Mouse (Mus musculus): ENCODE results near the gene Smap2. TPM values are rescaled to one million over a fixed set of nuclear protein-coding genes. Genes with fewer than 3 reads are reported as not detected.

Smap2 gene
- total RNA-seq, 1 experiment = 8.3 TPM

DNA sequence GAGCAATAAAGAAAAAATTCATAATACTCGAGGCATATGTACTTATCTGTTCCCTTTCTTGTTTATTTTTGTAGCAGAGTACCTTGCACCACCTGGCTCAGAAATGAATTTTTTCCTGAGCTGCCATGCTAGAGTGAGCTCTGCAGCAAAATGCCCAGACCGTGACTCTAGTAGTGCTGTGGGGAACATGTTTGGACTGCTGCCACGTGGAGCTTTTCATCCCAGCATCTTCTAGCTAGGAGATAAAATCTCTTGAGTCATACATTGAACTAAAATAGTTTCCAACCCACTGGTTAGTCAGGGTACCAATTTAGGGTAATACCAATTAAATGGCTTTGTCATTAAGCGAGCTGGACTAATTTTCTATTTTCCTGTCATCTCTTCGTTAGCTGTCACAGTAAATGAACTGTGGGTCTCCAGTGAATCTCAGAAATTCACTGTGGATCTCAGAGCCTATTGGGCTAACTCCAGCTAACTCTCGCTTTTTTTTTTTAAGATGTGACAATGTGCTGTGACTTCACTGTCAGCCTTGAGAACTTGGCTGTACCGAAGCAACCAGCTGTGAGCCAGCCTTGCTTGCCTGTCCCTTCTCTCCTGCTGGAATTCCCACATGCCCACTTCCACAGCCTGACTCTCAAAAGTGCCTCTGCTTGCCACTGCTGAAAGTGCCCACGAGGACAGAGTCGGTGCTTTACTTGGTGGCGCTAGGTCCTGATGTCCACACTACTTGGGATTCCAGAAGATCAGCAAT lies 3.2 kb upstream of the Smap2 start:
- Histone ChIP-seq H3K27ac (ENCODE audit: insufficient read depth, low read depth, low read length, poor library complexity, severe bottlenecking) (no peak overlapping the region), H3K9ac (ENCODE audit: insufficient read depth, low read depth, low read length, poor library complexity, severe bottlenecking) (no peak overlapping the region), H3K9me3 (ENCODE audit: control insufficient read depth, insufficient read depth, low read depth, low read length) (no peaks in the 10 kb centered on the region), H3K4me3 (ENCODE audit: insufficient read depth in 1 of 2, low read depth in 1 of 2, low read length in 2 of 2, poor library complexity in 1 of 2, severe bottlenecking in 1 of 2) (no peak overlapping the region), H3K4me1 (ENCODE audit: control insufficient read depth in 2 of 2, insufficient read depth in 2 of 2, low read length in 2 of 2, poor library complexity in 1 of 2) (peaks cover 1 to 11% of the 10 kb centered on the region in 2 experiments; a peak in 2 of 4 replicates), H3K36me3 (ENCODE audit: control insufficient read depth, insufficient read depth, low read length, poor library complexity, severe bottlenecking) (no peaks in the 10 kb centered on the region)
- in situ Hi-C loops (cut with MboI; ENCODE audit: low sequenced_read_pairs in 2 of 2, unreplicated experiment in 2 of 2) = no loop called here
- TF ChIP-seq ZC3H11A (IDR thresholded peaks at IDR 0.05; ENCODE audit: borderline replicate concordance, low read depth, low read length) (no peak), MAFK (IDR thresholded peaks at IDR 0.05; ENCODE audit: insufficient read depth, low read depth, low read length) (no peak), CHD2 (IDR thresholded peaks at IDR 0.05; ENCODE audit: low read depth, low read length) (no peak), HCFC1 (IDR thresholded peaks at IDR 0.05; ENCODE audit: borderline replicate concordance, insufficient read depth, low read length) (no peak)
- DNase-seq (ENCODE audit: low read depth, low spot score) = no peak

DNA sequence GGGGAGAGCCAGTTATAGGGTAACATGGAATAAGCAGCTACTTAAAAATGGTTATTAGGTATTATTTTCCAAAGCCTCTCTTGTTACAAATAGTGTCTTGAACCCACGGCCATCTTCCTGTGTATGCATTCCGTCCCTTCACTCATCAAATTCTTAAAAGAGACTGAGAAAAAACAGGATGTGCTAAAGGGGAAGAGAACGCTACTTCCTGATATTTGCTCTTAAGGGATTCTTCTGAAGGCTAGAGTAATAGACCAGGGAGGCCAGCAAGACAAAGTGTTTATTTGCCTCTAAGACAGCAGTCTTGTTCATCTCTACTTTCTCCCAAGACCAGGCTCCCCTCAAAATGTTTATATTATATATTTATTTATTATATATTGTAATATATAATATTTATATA lies 1.2 kb upstream of the Smap2 start:
- no peak overlapping the region for H3K9ac ChIP-seq (ENCODE audit: insufficient read depth, low read depth, low read length, poor library complexity, severe bottlenecking)
- peaks cover 0 to 11% of the 10 kb centered on the region in 2 experiments; a peak in 2 of 4 replicates for H3K4me1 ChIP-seq (ENCODE audit: control insufficient read depth in 2 of 2, insufficient read depth in 2 of 2, low read length in 2 of 2, poor library complexity in 1 of 2)
- H3K9me3 ChIP-seq (ENCODE audit: control insufficient read depth, insufficient read depth, low read depth, low read length) = no peaks in the 10 kb centered on the region
- no peak overlapping the region for H3K27ac ChIP-seq (ENCODE audit: insufficient read depth, low read depth, low read length, poor library complexity, severe bottlenecking)
- no peak for TF ChIP-seq HCFC1 (IDR thresholded peaks at IDR 0.05; ENCODE audit: borderline replicate concordance, insufficient read depth, low read length)
- no peak for TF ChIP-seq ZNF384 (IDR thresholded peaks at IDR 0.05; ENCODE audit: low read depth, low read length)
- no peak for TF ChIP-seq CHD2 (IDR thresholded peaks at IDR 0.05; ENCODE audit: low read depth, low read length)
- TF ChIP-seq MAFK (IDR thresholded peaks at IDR 0.05; ENCODE audit: insufficient read depth, low read depth, low read length) = no peak
- no peak for TF ChIP-seq ZC3H11A (IDR thresholded peaks at IDR 0.05; ENCODE audit: borderline replicate concordance, low read depth, low read length)
- no peak for DNase-seq (ENCODE audit: low read depth, low spot score)
- in situ Hi-C loops (cut with MboI; ENCODE audit: low sequenced_read_pairs in 2 of 2, unreplicated experiment in 2 of 2) = no loop called here
- H3K36me3 ChIP-seq (ENCODE audit: control insufficient read depth, insufficient read depth, low read length, poor library complexity, severe bottlenecking) = no peaks in the 10 kb centered on the region
- H3K4me3 ChIP-seq (ENCODE audit: insufficient read depth in 1 of 2, low read depth in 1 of 2, low read length in 2 of 2, poor library complexity in 1 of 2, severe bottlenecking in 1 of 2) = no peak overlapping the region

DNA sequence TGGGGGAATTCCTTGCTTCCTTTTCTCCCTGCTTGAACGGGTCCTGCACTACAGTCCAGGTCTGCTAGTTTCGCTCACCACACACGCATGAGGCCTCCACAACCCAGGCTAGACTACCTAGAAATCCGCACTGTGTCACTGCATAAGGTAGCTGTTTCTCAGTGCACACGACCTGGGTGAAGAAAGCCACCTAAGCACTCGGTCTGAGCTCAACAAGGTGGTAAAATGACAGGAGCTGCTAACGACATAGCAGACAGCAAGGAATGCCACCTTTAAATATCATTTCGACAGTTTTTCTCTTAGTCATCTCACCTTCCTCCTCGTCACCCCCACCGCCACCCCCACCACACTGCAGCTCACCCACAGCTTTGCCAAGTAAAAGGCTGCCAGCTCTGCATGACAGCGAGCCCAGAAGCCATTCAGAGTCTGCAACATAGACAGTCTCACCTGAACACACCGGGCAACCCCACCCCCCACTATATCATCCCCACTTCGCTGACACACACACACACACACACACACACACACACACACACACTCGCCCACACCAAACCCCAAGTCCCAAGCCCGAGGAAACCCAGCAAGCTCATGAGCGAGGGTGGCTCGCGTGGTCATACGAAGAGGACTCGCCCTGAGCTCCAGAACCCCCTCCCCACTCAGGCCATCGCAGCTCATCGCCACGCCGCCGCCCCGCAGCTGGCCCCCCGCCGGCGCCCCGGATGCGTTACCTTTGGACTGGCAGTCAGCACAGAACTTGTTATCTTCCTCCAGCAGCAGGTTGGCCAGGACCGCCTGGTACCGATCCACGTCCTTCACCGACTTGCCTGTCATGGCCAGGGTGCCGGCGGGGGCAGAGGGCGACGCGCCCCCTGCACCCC lies 787 bp downstream of the Smap2 start:
- Histone ChIP-seq H3K9ac (ENCODE audit: insufficient read depth, low read depth, low read length, poor library complexity, severe bottlenecking) (peak overlapping the region; percentile 79), H3K36me3 (ENCODE audit: control insufficient read depth, insufficient read depth, low read length, poor library complexity, severe bottlenecking) (no peaks in the 10 kb centered on the region), H3K4me1 (ENCODE audit: control insufficient read depth in 2 of 2, insufficient read depth in 2 of 2, low read length in 2 of 2, poor library complexity in 1 of 2) (peaks cover 0 to 9% of the 10 kb centered on the region in 2 experiments; a peak in 1 of 4 replicates), H3K4me3 (ENCODE audit: insufficient read depth in 1 of 2, low read depth in 1 of 2, low read length in 2 of 2, poor library complexity in 1 of 2, severe bottlenecking in 1 of 2) (peak overlapping the region; percentile 87 to 90), H3K9me3 (ENCODE audit: control insufficient read depth, insufficient read depth, low read depth, low read length) (no peaks in the 10 kb centered on the region), H3K27ac (ENCODE audit: insufficient read depth, low read depth, low read length, poor library complexity, severe bottlenecking) (no peak overlapping the region)
- no peak for DNase-seq (ENCODE audit: low read depth, low spot score)
- in situ Hi-C loops (cut with MboI; ENCODE audit: low sequenced_read_pairs in 2 of 2, unreplicated experiment in 2 of 2) = no loop called here
- TF ChIP-seq ZNF384 (IDR thresholded peaks at IDR 0.05; ENCODE audit: low read depth, low read length) (no peak), MAFK (IDR thresholded peaks at IDR 0.05; ENCODE audit: insufficient read depth, low read depth, low read length) (no peak), HCFC1 (IDR thresholded peaks at IDR 0.05; ENCODE audit: borderline replicate concordance, insufficient read depth, low read length) (no peak), CHD2 (IDR thresholded peaks at IDR 0.05; ENCODE audit: low read depth, low read length) (no peak), ZC3H11A (IDR thresholded peaks at IDR 0.05; ENCODE audit: borderline replicate concordance, low read depth, low read length) (no peak)

DNA sequence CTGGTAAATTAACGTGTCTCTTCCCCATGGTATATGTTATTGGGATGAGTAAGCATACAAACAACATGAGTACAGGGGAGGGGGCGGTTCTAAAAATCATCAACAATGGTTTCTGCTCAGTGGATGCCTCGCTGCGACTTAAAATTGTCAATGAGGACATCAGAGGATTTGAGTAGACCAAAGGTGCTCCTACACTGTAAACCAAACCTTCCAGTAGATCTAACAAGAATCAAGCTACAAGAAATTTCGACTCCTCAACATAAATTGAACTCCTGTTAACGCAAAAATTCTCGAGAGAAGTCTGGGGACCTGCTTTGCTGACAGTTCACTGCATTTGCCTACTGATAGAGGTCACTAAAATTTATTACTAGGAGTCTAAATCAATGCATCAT lies 1.8 kb downstream of the Smap2 start:
- Histone ChIP-seq H3K27ac (ENCODE audit: insufficient read depth, low read depth, low read length, poor library complexity, severe bottlenecking) (no peak overlapping the region), H3K36me3 (ENCODE audit: control insufficient read depth, insufficient read depth, low read length, poor library complexity, severe bottlenecking) (no peaks in the 10 kb centered on the region), H3K9me3 (ENCODE audit: control insufficient read depth, insufficient read depth, low read depth, low read length) (no peaks in the 10 kb centered on the region), H3K9ac (ENCODE audit: insufficient read depth, low read depth, low read length, poor library complexity, severe bottlenecking) (no peak overlapping the region), H3K4me1 (ENCODE audit: control insufficient read depth in 2 of 2, insufficient read depth in 2 of 2, low read length in 2 of 2, poor library complexity in 1 of 2) (peaks cover 0 to 5% of the 10 kb centered on the region in 2 experiments; a peak in 1 of 4 replicates), H3K4me3 (ENCODE audit: insufficient read depth in 1 of 2, low read depth in 1 of 2, low read length in 2 of 2, poor library complexity in 1 of 2, severe bottlenecking in 1 of 2) (no peak overlapping the region)
- no peak for TF ChIP-seq HCFC1 (IDR thresholded peaks at IDR 0.05; ENCODE audit: borderline replicate concordance, insufficient read depth, low read length)
- no peak for TF ChIP-seq ZNF384 (IDR thresholded peaks at IDR 0.05; ENCODE audit: low read depth, low read length)
- no peak for TF ChIP-seq MAFK (IDR thresholded peaks at IDR 0.05; ENCODE audit: insufficient read depth, low read depth, low read length)
- no peak for TF ChIP-seq CHD2 (IDR thresholded peaks at IDR 0.05; ENCODE audit: low read depth, low read length)
- in situ Hi-C loops (cut with MboI; ENCODE audit: low sequenced_read_pairs in 2 of 2, unreplicated experiment in 2 of 2) = no loop called here
- no peak for DNase-seq (ENCODE audit: low read depth, low spot score)
